Mouse (Mus musculus) CH12.LX (cell line): ENCODE data around the gene 4930539E08Rik. TPM values are rescaled to one million over a fixed set of nuclear protein-coding genes. Genes with fewer than 3 reads are reported as not detected.
A peak's percentile ranks its signal among the peaks of the same experiment; 100 is the strongest.

Source experiments
- DNase-seq: peaks from one replicate; pipeline ENCODE4 v3.0.0-alpha.2; 2013; ENCODE audit errors: extremely low read depth
- H3K27ac ChIP-seq: 2 replicates; pipeline ENCODE4 v1.5.1; 2012; ENCODE audit warnings: low read depth, mild to moderate bottlenecking, control low read depth, moderate library complexity; ENCODE audit not compliant: insufficient read depth
- H3K27me3 ChIP-seq: replicated peaks from 2 replicates; pipeline ENCODE3; 2012; ENCODE audit warnings: inconsistent platforms
- H3K36me3 ChIP-seq, 2 experiments: replicated peaks in 1 of 2; 2 replicates each; pipeline versions ENCODE3 to v1.6.1; 2012; ENCODE audit warnings: inconsistent platforms in 1 of 2, low read length in 1 of 2, mild to moderate bottlenecking in 1 of 2, mixed read lengths in 1 of 2, moderate library complexity in 1 of 2; ENCODE audit not compliant: control insufficient read depth in 1 of 2, insufficient read depth in 1 of 2
- H3K4me1 ChIP-seq, 2 experiments: 2 replicates each; pipeline ENCODE4 v1.6.1; 2012; ENCODE audit warnings: inconsistent platforms in 1 of 2, moderate library complexity in 1 of 2; ENCODE audit not compliant: insufficient read depth in 2 of 2, control insufficient read depth in 1 of 2
- H3K4me2 ChIP-seq: 2 replicates; pipeline ENCODE4 v1.6.1; 2012; ENCODE audit warnings: low read depth, mild to moderate bottlenecking, control low read depth; ENCODE audit not compliant: poor library complexity, insufficient read depth, severe bottlenecking
- H3K4me3 ChIP-seq, 3 experiments: fragments of 150-350 bp in 1 of 3; sonication (generic) in 1 of 3; replicated peaks in 1 of 3; 2 replicates each; pipeline versions ENCODE3 to v1.5.1; 2011 to 2012; ENCODE audit warnings: low read depth in 2 of 3, low read length in 2 of 3, mild to moderate bottlenecking in 2 of 3, moderate library complexity in 2 of 3, control low read depth in 1 of 3, improper control_type of control experiment in 1 of 3, inconsistent platforms in 1 of 3, mixed read lengths in 1 of 3; ENCODE audit not compliant: poor library complexity in 1 of 3
- H3K79me2 ChIP-seq: replicated peaks from 2 replicates; pipeline ENCODE4 v1.6.1; 2012; ENCODE audit warnings: mild to moderate bottlenecking, moderate library complexity; ENCODE audit not compliant: control insufficient read depth, poor library complexity, insufficient read depth, severe bottlenecking; ENCODE audit errors: extremely low read depth
- H3K9ac ChIP-seq: 2 replicates; pipeline ENCODE4 v1.6.1; 2012; ENCODE audit warnings: low read depth, mild to moderate bottlenecking, control low read depth, moderate library complexity; ENCODE audit not compliant: insufficient read depth
- H3K9me3 ChIP-seq: replicated peaks from 2 replicates; pipeline ENCODE3; 2012; ENCODE audit warnings: low read length, inconsistent platforms, mixed read lengths
- BHLHE40 ChIP-seq: IDR thresholded peaks from 2 replicates; pipeline ENCODE4 v1.6.1; 2011; ENCODE audit warnings: mild to moderate bottlenecking, low read depth, low read length, improper control_type of control experiment
- CTCF ChIP-seq, 2 experiments: IDR thresholded peaks in 1 of 2; conservative IDR thresholded peaks in 1 of 2; 2 replicates each; pipeline ENCODE4 v1.5.1; 2011 to 2012; ENCODE audit warnings: low read depth in 2 of 2, low read length in 2 of 2, improper control_type of control experiment in 1 of 2, inconsistent platforms in 1 of 2, mild to moderate bottlenecking in 1 of 2, moderate library complexity in 1 of 2
- EP300 ChIP-seq: IDR thresholded peaks from 2 replicates; pipeline ENCODE4 v1.6.1; 2011; ENCODE audit warnings: low read length, improper control_type of control experiment
- GABPA ChIP-seq: IDR thresholded peaks from 2 replicates; pipeline ENCODE4 v1.6.1; 2012; ENCODE audit warnings: low read depth, low read length, improper control_type of control experiment, inconsistent platforms; ENCODE audit not compliant: insufficient replicate concordance
- IRF4 ChIP-seq: IDR thresholded peaks from 2 replicates; pipeline ENCODE4 v1.6.1; 2014; ENCODE audit warnings: low read depth, mild to moderate bottlenecking, inconsistent platforms, low read length, improper control_type of control experiment
- JUN ChIP-seq: IDR thresholded peaks from 2 replicates; pipeline ENCODE4 v1.6.1; 2011; ENCODE audit warnings: low read depth, mild to moderate bottlenecking, low read length, improper control_type of control experiment, moderate library complexity; ENCODE audit not compliant: insufficient read depth
- MEF2A ChIP-seq: IDR thresholded peaks from 2 replicates; pipeline ENCODE4 v1.6.1; 2014; ENCODE audit warnings: low read depth, mild to moderate bottlenecking, inconsistent platforms, low read length, improper control_type of control experiment, borderline replicate concordance
- MXI1 ChIP-seq: IDR thresholded peaks from 2 replicates; pipeline ENCODE4 v1.6.1; 2011; ENCODE audit warnings: mild to moderate bottlenecking, low read depth, low read length, improper control_type of control experiment
- MYC ChIP-seq: IDR thresholded peaks from 2 replicates; pipeline ENCODE4 v1.6.1; 2011; ENCODE audit warnings: low read depth, mild to moderate bottlenecking, improper control_type of control experiment, low read length
- PAX5 ChIP-seq: IDR thresholded peaks from 2 replicates; pipeline ENCODE4 v1.6.1; 2012; ENCODE audit warnings: low read length, inconsistent platforms, mixed read lengths
- RCOR1 ChIP-seq: conservative IDR thresholded peaks from 2 replicates; pipeline ENCODE4 v1.6.1; 2012; ENCODE audit warnings: low read depth, mild to moderate bottlenecking, inconsistent platforms, low read length, improper control_type of control experiment
- TCF12 ChIP-seq: IDR thresholded peaks from 2 replicates; pipeline ENCODE4 v1.6.1; 2014; ENCODE audit warnings: low read depth, mild to moderate bottlenecking, inconsistent platforms, low read length, improper control_type of control experiment
- UBTF ChIP-seq: IDR thresholded peaks from 2 replicates; pipeline ENCODE4 v1.6.1; 2012; ENCODE audit warnings: low read depth, mild to moderate bottlenecking, inconsistent platforms, low read length, improper control_type of control experiment, moderate library complexity
- ZNF384 ChIP-seq: IDR thresholded peaks from 2 replicates; pipeline ENCODE4 v1.6.1; 2012; ENCODE audit warnings: low read depth, low read length, improper control_type of control experiment, inconsistent platforms
- dilution Hi-C: fragments of 300-500 bp; cut with MboI; formaldehyde crosslinking; loops from 2 replicates; pipeline ENCODE4 v1.14.3; 2020; ENCODE audit warnings: low sequenced_read_pairs; ENCODE audit not compliant: extremely low pct_unique_long_range_greater_than_20kb, extremely low pct_ligation_motif_present
- in situ Hi-C: fragments of 300-500 bp; cut with MboI; formaldehyde crosslinking; loops from 3 replicates; pipeline ENCODE4 v1.14.3; 2019; ENCODE audit warnings: low sequenced_read_pairs, low pct_ligation_motif_present, low pct_unique_long_range_greater_than_20kb, mixed read lengths
- polyA plus RNA-seq: library from polyadenylated mRNA; unstranded; fragments of >175 nt; gene quantifications from 2 replicates; pipeline ENCODE4 v1.2.1, GENCODE M21; 2012; ENCODE audit warnings: low read depth; ENCODE audit not compliant: insufficient read length
- total RNA-seq, 2 experiments: library from RNA; depleted of rRNA; stranded (reverse); fragments of 300-350 nt in 1 of 2; fragments of >200 nt in 1 of 2; gene quantifications; 2 replicates each; pipeline ENCODE4 v1.2.3; 2012 to 2014

4930539E08Rik gene
- total and polyA plus RNA-seq, 3 experiments, result 0.62 to 1.4 (median 1.4) TPM

GRCm38 (mm10) chr17:28871831-28872230 lies 43.3 kb downstream of the 4930539E08Rik start:
- no peaks in the 10 kb centered on the region for H3K79me2 ChIP-seq
- H3K9me3 ChIP-seq, result peaks cover 4% of the 10 kb centered on the region
- TF ChIP-seq ZNF384 (no peak), BHLHE40 (no peak), CTCF (conservative IDR thresholded peaks at IDR 0.05 in 1 of 2, IDR thresholded peaks at IDR 0.05 in 1 of 2; ENCODE audit: low read depth in 2 of 2, low read length in 2 of 2) (no peak), MYC (no peak), PAX5 (no peak), MXI1 (no peak), UBTF (no peak), EP300 (no peak), TCF12 (no peak), JUN (no peak), MEF2A (no peak), GABPA (no peak), RCOR1 (no peak)
- H3K36me3 ChIP-seq, result no peaks in the 10 kb centered on the region
- H3K27me3 ChIP-seq, result peaks cover 18% of the 10 kb centered on the region
- in situ Hi-C loops (loop anchor here (10.0 kb wide), 1 partner anchor 97 kb away; no protein-coding TSS in a partner anchor), dilution Hi-C loops (no loop called here)
- no peak overlapping the region for H3K4me3 ChIP-seq
- H3K4me1 ChIP-seq, result peaks cover 0 to 6% of the 10 kb centered on the region in 2 experiments; a peak in 1 of 4 replicates
- H3K9ac ChIP-seq, result no peak overlapping the region
- H3K4me2 ChIP-seq, result no peak overlapping the region
- no peak overlapping the region for H3K27ac ChIP-seq
- no peak for DNase-seq

- no peak for DNase-seq
- Histone ChIP-seq H3K79me2 (no peaks in the 10 kb centered on the region), H3K4me1 (peaks cover 3 to 8% of the 10 kb centered on the region in 2 experiments; a peak in 2 of 4 replicates), H3K4me2 (no peak overlapping the region), H3K9ac (no peak overlapping the region), H3K27me3 (peaks cover 14% of the 10 kb centered on the region), H3K4me3 (no peak overlapping the region), H3K27ac (no peak overlapping the region), H3K36me3 (no peaks in the 10 kb centered on the region), H3K9me3 (peaks cover 4% of the 10 kb centered on the region)
- peak in 1 of 2 experiments; percentile 23; a peak in 2 of 4 replicates for TF ChIP-seq CTCF (conservative IDR thresholded peaks at IDR 0.05 in 1 of 2, IDR thresholded peaks at IDR 0.05 in 1 of 2; ENCODE audit: low read depth in 2 of 2, low read length in 2 of 2)
- no peak for TF ChIP-seq IRF4
- in situ Hi-C loops, result loop anchor here (10.0 kb wide), 1 partner anchor 96 kb away; no protein-coding TSS in a partner anchor
- dilution Hi-C loops, result no loop called here
Measured at GRCm38 (mm10) chr17:28870435-28870834, 44.7 kb downstream of the 4930539E08Rik start.
